Mouse (Mus musculus) embryonic facial prominence, embryonic 11.5 days (tissue): Measurements from ENCODE around the gene Calm1. TPM values are rescaled to one million over a fixed set of nuclear protein-coding genes. Genes with fewer than 3 reads are reported as not detected.

ENCODE experiments used
- ATAC-seq: fragments of 200-750 bp; cut with Nextera tagmentation; replicated peaks from 2 replicates; pipeline ENCODE4 v1.8.0; 2017; ENCODE audit warnings: low read depth; ENCODE audit not compliant: insufficient number of reproducible peaks, low FRiP score, low TSS enrichment
- DNase-seq: peaks from one replicate; pipeline ENCODE4 v3.0.0-alpha.2; 2015; ENCODE audit warnings: low spot score
- H3K27ac ChIP-seq: fragments of 300-500 bp; sonication (generic); replicated peaks from 2 replicates; pipeline ENCODE4 v1.5.1; 2014; ENCODE audit warnings: mild to moderate bottlenecking, low read depth, low read length, control low read depth
- H3K27me3 ChIP-seq: fragments of 300-500 bp; sonication (generic); 2 replicates; pipeline ENCODE4 v1.6.1; 2014; ENCODE audit warnings: mild to moderate bottlenecking, low read length, moderate library complexity, mixed read lengths; ENCODE audit not compliant: control insufficient read depth, insufficient read depth
- H3K36me3 ChIP-seq: fragments of 300-500 bp; sonication (generic); replicated peaks from 2 replicates; pipeline ENCODE4 v1.6.1; 2014; ENCODE audit warnings: low read depth, mild to moderate bottlenecking, low read length, moderate library complexity, mixed read lengths; ENCODE audit not compliant: control insufficient read depth, insufficient read depth
- H3K4me1 ChIP-seq: fragments of 300-500 bp; sonication (generic); 2 replicates; pipeline ENCODE4 v1.6.1; 2014; ENCODE audit warnings: low read length, mixed read lengths; ENCODE audit not compliant: control insufficient read depth, insufficient read depth
- H3K4me2 ChIP-seq: fragments of 300-500 bp; sonication (generic); 2 replicates; pipeline ENCODE4 v1.6.1; 2014; ENCODE audit warnings: low read depth, mild to moderate bottlenecking, control low read depth, low read length, moderate library complexity
- H3K4me3 ChIP-seq: fragments of 300-500 bp; sonication (generic); 2 replicates; pipeline ENCODE4 v1.5.1; 2014; ENCODE audit warnings: low read depth, low read length, control low read depth
- H3K9ac ChIP-seq: fragments of 300-500 bp; sonication (generic); replicated peaks from 2 replicates; pipeline ENCODE4 v1.6.1; 2014; ENCODE audit warnings: mild to moderate bottlenecking, control low read depth, low read length
- H3K9me3 ChIP-seq: fragments of 300-500 bp; sonication (generic); replicated peaks from 2 replicates; pipeline ENCODE4 v1.6.1; 2016; ENCODE audit warnings: mild to moderate bottlenecking, low read length, inconsistent platforms, mixed read lengths; ENCODE audit not compliant: control insufficient read depth
- WGBS: fragments of 180-500 bp; shearing (Covaris S2); extraction: QIAGEN DNeasy Blood & Tissue Kit; methylation state at CpG from one replicate; pipeline ENCODE4 v1.1.7; 2014; 5-methylcytosine and 5-hydroxymethylcytosine counted together
- polyA plus RNA-seq: library from polyadenylated mRNA; unstranded; fragments of >200 nt; fragmentation: Nextera tagmentation; extraction: Ambion mirVana; gene quantifications from 2 replicates; pipeline ENCODE4 v1.2.1, GENCODE M21; 2014

Calm1 gene
- polyA plus RNA-seq, 1 experiment from 2014 or later, result 1,182 TPM

- Histone ChIP-seq H3K4me1 (no peaks in the 10 kb centered on the region), H3K4me3 (no peak overlapping the region), H3K9ac (no peak overlapping the region), H3K27me3 (no peaks in the 10 kb centered on the region), H3K36me3 (no peaks in the 10 kb centered on the region), H3K27ac (no peak overlapping the region), H3K9me3 (no peaks in the 10 kb centered on the region), H3K4me2 (no peak overlapping the region)
- 85% methylated on average over 4 of the region's 4 CpGs for WGBS
- ATAC-seq, result no peak
- no peak for DNase-seq
These were observed 20.8 kb downstream of the Calm1 start for GRCm38 (mm10) chr12:100220012-100220411.

- no peak overlapping the region for H3K4me3 ChIP-seq
- no peaks in the 10 kb centered on the region for H3K4me1 ChIP-seq
- H3K9ac ChIP-seq, result no peak overlapping the region
- no peaks in the 10 kb centered on the region for H3K27me3 ChIP-seq
- no peak overlapping the region for H3K4me2 ChIP-seq
- 43% methylated on average over 11 of the region's 11 CpGs for WGBS
- H3K36me3 ChIP-seq, result no peaks in the 10 kb centered on the region
- no peaks in the 10 kb centered on the region for H3K9me3 ChIP-seq
- DNase-seq, result no peak
- ATAC-seq, result no peak
- H3K27ac ChIP-seq, result no peak overlapping the region
These were observed 22.5 kb downstream of the Calm1 start for GRCm38 (mm10) chr12:100221608-100222321.

DNA sequence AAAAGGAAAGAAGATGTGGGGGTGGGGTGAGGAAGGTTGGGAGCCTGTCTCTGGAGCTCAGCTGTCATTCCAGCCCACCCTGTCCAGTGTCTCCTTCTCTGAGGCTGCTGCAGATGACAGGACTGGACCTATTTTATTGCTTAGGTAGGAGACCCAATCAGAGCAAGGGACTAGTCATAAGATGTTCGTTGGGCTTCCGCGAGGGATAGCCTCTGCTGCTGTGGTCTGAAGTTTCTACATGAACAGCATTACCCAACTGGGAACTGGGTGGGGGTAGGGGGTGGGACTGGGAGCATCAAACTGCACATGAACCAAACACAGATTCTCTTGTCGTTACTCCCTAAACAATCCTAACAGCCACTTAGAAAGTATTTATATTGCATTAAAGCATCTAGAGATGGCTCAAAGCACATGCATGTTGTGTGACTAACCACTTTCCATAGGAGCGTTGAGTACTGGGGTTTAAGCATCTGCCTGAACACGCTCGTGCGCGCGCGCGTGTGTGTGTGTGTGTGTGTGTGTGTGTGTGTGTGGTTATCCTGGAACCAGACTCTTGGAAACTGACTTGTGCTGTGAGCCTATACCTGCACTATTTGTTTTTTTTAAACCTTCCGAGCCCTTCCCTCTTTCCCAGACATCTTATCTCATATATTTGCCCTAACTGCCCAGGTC is 23.2 kb downstream of the Calm1 start:
- no peaks in the 10 kb centered on the region for H3K4me1 ChIP-seq
- no peak overlapping the region for H3K9ac ChIP-seq
- DNase-seq (no peak), ATAC-seq (0 out of 2 replicates have a peak, but pooled peaks have one; percentile 31)
- H3K27ac ChIP-seq, result no peak overlapping the region
- no peaks in the 10 kb centered on the region for H3K36me3 ChIP-seq
- no peaks in the 10 kb centered on the region for H3K9me3 ChIP-seq
- no peak overlapping the region for H3K4me3 ChIP-seq
- no peak overlapping the region for H3K4me2 ChIP-seq
- no peaks in the 10 kb centered on the region for H3K27me3 ChIP-seq
- 89% methylated on average over 13 of the region's 13 CpGs for WGBS

GRCm38 (mm10) chr12:100223531-100223930 is 24.3 kb downstream of the Calm1 start:
- Histone ChIP-seq H3K36me3 (no peaks in the 10 kb centered on the region), H3K4me1 (no peaks in the 10 kb centered on the region), H3K4me2 (no peak overlapping the region), H3K9ac (no peak overlapping the region), H3K9me3 (no peaks in the 10 kb centered on the region), H3K27ac (no peak overlapping the region), H3K4me3 (no peak overlapping the region), H3K27me3 (no peaks in the 10 kb centered on the region)
- ATAC-seq, result no peak
- 68% methylated on average over 8 of the region's 8 CpGs for WGBS
- no peak for DNase-seq

DNA sequence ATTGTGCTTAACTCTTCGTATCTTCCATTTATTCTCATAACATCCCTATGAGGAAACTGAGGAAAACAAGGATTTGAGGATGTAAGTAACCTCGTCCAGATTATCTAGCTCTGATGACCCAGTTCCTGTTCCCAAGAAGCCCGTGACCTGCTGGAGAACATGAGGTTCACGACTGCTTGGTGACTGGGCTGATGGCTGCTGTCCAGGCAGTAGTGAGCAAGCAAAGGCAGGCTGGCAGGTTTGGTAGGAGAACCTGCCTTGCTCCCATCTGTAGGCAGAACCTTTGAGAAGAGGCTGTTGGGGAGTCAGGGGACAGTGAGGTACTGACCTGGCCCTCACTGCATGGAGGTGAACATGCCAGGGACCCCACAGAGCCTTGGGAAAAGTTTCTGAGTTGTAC is 26.0 kb downstream of the Calm1 start:
- Histone ChIP-seq H3K4me1 (no peaks in the 10 kb centered on the region), H3K27ac (no peak overlapping the region), H3K4me2 (no peak overlapping the region), H3K27me3 (no peaks in the 10 kb centered on the region), H3K9me3 (no peaks in the 10 kb centered on the region), H3K4me3 (no peak overlapping the region), H3K9ac (no peak overlapping the region), H3K36me3 (no peaks in the 10 kb centered on the region)
- 92% methylated on average over 4 of the region's 4 CpGs for WGBS
- no peak for DNase-seq
- no peak for ATAC-seq

- Histone ChIP-seq H3K4me3 (no peak overlapping the region), H3K4me1 (no peaks in the 10 kb centered on the region), H3K9me3 (no peaks in the 10 kb centered on the region), H3K27me3 (no peaks in the 10 kb centered on the region), H3K9ac (no peak overlapping the region), H3K4me2 (no peak overlapping the region), H3K27ac (no peak overlapping the region), H3K36me3 (no peaks in the 10 kb centered on the region)
- 75% methylated on average over 5 of the region's 5 CpGs for WGBS
- DNase-seq, result no peak
- no peak for ATAC-seq
These were observed 26.8 kb downstream of the Calm1 start for GRCm38 (mm10) chr12:100226073-100226472.

DNA sequence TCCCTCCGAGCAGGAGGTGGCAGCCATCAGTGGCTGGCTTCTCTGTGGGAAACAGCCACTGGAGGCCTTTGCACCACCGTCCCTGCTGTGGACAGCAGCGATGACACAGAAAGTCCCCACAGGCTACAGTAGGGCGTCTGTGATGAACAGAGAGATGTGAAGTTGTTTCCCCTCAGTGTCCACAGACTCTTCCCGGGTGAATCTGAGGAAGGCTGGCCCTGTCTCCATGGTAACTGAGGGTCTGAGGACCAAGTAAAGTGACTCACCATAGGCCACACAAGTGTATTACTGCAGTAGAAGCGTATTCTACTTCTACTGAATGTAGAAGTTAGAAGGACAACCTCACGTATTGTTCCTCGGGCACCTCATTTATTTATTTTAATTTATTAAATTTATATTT is 27.4 kb downstream of the Calm1 start:
- DNase-seq, result no peak
- no peak overlapping the region for H3K27ac ChIP-seq

GRCm38 (mm10) chr12:100228041-100228725 is 28.9 kb downstream of the Calm1 start:
- no peaks in the 10 kb centered on the region for H3K9me3 ChIP-seq
- H3K4me2 ChIP-seq, result no peak overlapping the region
- H3K4me3 ChIP-seq, result no peak overlapping the region
- H3K27ac ChIP-seq, result no peak overlapping the region
- H3K9ac ChIP-seq, result peak overlapping the region; percentile 30; the same call in 1 of the 2 replicates
- no peaks in the 10 kb centered on the region for H3K36me3 ChIP-seq
- no peak for DNase-seq
- WGBS, result 38% methylated on average over 11 of the region's 11 CpGs
- 0 out of 2 replicates have a peak, but pooled peaks have one; percentile 54 for ATAC-seq
- H3K27me3 ChIP-seq, result no peaks in the 10 kb centered on the region
- no peaks in the 10 kb centered on the region for H3K4me1 ChIP-seq

More for the DNA sequence above, 27.4 kb downstream of the Calm1 start:
- no peaks in the 10 kb centered on the region for H3K36me3 ChIP-seq
- WGBS, result 67% methylated on average over 8 of the region's 8 CpGs
- no peaks in the 10 kb centered on the region for H3K4me1 ChIP-seq
- no peaks in the 10 kb centered on the region for H3K27me3 ChIP-seq
- no peak overlapping the region for H3K9ac ChIP-seq
- 0 out of 2 replicates have a peak, but pooled peaks have one; percentile 46 for ATAC-seq
- H3K4me2 ChIP-seq, result no peak overlapping the region
- H3K4me3 ChIP-seq, result no peak overlapping the region
- no peaks in the 10 kb centered on the region for H3K9me3 ChIP-seq
